ENCODE assay signal across 22 mouse cellular contexts in the genomic region with DNA sequence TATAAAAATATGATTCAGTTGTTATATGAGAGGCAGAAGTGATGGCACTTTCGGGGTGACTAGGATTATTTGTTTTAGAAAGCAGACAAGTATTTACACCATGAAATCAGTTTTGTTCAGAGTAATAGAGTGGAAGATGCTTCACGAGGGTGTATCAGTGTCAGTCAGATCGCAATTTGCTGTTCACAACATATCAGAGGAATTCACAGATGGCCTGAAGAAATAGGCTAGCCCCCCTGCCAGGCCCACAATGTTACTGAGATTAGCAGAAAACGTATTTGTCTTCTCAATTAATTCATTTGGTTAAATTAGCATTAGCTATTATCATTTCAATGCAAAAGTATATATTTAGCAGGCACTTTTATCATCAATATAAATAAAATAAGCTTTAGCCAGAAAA.
DNase-seq lines count a peak whose midpoint lies in the region; ATAC-seq and TF ChIP-seq lines count a peak whose summit lies in the region.
"Had no signal": no experiment of that assay in that cellular context is flagged by ENCODE, and none has a peak within 500 bp of the region (broad histone marks: within the 10 kb centered on the region; RNA-seq: fewer than 3 reads in every experiment).

No protein-coding gene starts in this region.

- no peaks in the 10 kb centered on the region for H3K4me1 ChIP-seq in midbrain, postnatal 0 days (ENCODE audit: insufficient read depth, low read length)
- peaks cover 3% of the 10 kb centered on the region; the same call in 1 of the 2 replicates for H3K4me1 ChIP-seq in midbrain, embryonic 16.5 days (ENCODE audit: control insufficient read depth, insufficient read depth, low read length)
- H3K4me1 ChIP-seq: embryonic facial prominence, embryonic 15.5 days; forebrain, embryonic 15.5 days; heart, embryonic 10.5 days; kidney, embryonic 15.5 days; neural tube, embryonic 12.5 days; stomach, embryonic 15.5 days had no signal

- H3K9me3 ChIP-seq in midbrain, postnatal 0 days (ENCODE audit: low read length) = no peaks in the 10 kb centered on the region
- no peaks in the 10 kb centered on the region for H3K9me3 ChIP-seq in midbrain, embryonic 16.5 days (replicated peaks; ENCODE audit: control insufficient read depth, low read length, poor library complexity, severe bottlenecking)
- H3K9me3 ChIP-seq: embryonic facial prominence, embryonic 15.5 days; forebrain, embryonic 15.5 days; heart, embryonic 10.5 days; kidney, embryonic 15.5 days; neural tube, embryonic 12.5 days; stomach, embryonic 15.5 days had no signal

- DNase-seq in midbrain, postnatal 0 days (ENCODE audit: low spot score) = peak; percentile 55
- DNase-seq in cerebellum, adult 11-12 months = peak; percentile 85
- DNase-seq in cerebellum, adult 9-11 months = peak; percentile 86
- DNase-seq in kidney, adult 11 months = no peak
- DNase-seq in kidney, adult 9 months = no peak
- no peak for DNase-seq in kidney, postnatal 14 days
- DNase-seq: adrenal gland, postnatal 10 days; gastrocnemius, postnatal 10 days; kidney, postnatal 4 days; right cerebral cortex, adult 18-20 months; thymus, postnatal 25 days had no signal

- WGBS in midbrain, postnatal 0 days = 37% methylated on average over 4 of the region's 4 CpGs
- 38% methylated on average over 4 of the region's 4 CpGs for WGBS in midbrain, embryonic 16.5 days

- no peak for TF ChIP-seq CTCF in midbrain, postnatal 0 days (IDR thresholded peaks at IDR 0.05)

- H3K9ac ChIP-seq in midbrain, postnatal 0 days (replicated peaks; ENCODE audit: low read length, poor library complexity, severe bottlenecking) = no peak overlapping the region
- no peak overlapping the region for H3K9ac ChIP-seq in midbrain, embryonic 16.5 days (ENCODE audit: low read depth, low read length)
- H3K9ac ChIP-seq: embryonic facial prominence, embryonic 15.5 days; forebrain, embryonic 15.5 days; kidney, embryonic 15.5 days; neural tube, embryonic 12.5 days; stomach, embryonic 15.5 days had no signal

- no peak overlapping the region for H3K27ac ChIP-seq in midbrain, postnatal 0 days (ENCODE audit: low read depth, low read length)
- no peak overlapping the region for H3K27ac ChIP-seq in midbrain, embryonic 16.5 days (ENCODE audit: low read length)
- H3K27ac ChIP-seq: embryonic facial prominence, embryonic 15.5 days; forebrain, embryonic 15.5 days; heart, embryonic 10.5 days; kidney, embryonic 15.5 days; macrophage; neural tube, embryonic 12.5 days; stomach, embryonic 15.5 days had no signal

- ATAC-seq in midbrain, postnatal 0 days (ENCODE audit: low FRiP score) = no peak
- no peak for ATAC-seq in midbrain, embryonic 16.5 days
- ATAC-seq: activated CD4-positive, CD25-positive, alpha-beta regulatory T cell, adult 4 months; forebrain, embryonic 15.5 days; hindbrain, embryonic 16.5 days; intestine, embryonic 16.5 days had no signal

- H3K27me3 ChIP-seq in midbrain, postnatal 0 days (ENCODE audit: insufficient read depth, low read length) = no peaks in the 10 kb centered on the region
- no peaks in the 10 kb centered on the region for H3K27me3 ChIP-seq in midbrain, embryonic 16.5 days (ENCODE audit: control insufficient read depth, insufficient read depth, low read depth, low read length)
- H3K27me3 ChIP-seq: embryonic facial prominence, embryonic 15.5 days; forebrain, embryonic 15.5 days; kidney, embryonic 15.5 days; neural tube, embryonic 12.5 days; stomach, embryonic 15.5 days had no signal

- no peak overlapping the region for H3K4me2 ChIP-seq in midbrain, postnatal 0 days (ENCODE audit: low read depth, low read length, poor library complexity, severe bottlenecking)
- H3K4me2 ChIP-seq in midbrain, embryonic 16.5 days (ENCODE audit: low read length) = no peak overlapping the region
- H3K4me2 ChIP-seq: embryonic facial prominence, embryonic 15.5 days; forebrain, embryonic 15.5 days; kidney, embryonic 15.5 days; neural tube, embryonic 12.5 days; stomach, embryonic 15.5 days had no signal

- no peak overlapping the region for H3K4me3 ChIP-seq in midbrain, postnatal 0 days (ENCODE audit: low read depth, low read length)
- H3K4me3 ChIP-seq in midbrain, embryonic 16.5 days (ENCODE audit: low read depth, low read length) = no peak overlapping the region
- H3K4me3 ChIP-seq: embryonic facial prominence, embryonic 15.5 days; forebrain, embryonic 15.5 days; heart, embryonic 10.5 days; kidney, embryonic 15.5 days; neural tube, embryonic 12.5 days; stomach, embryonic 15.5 days had no signal

- no peaks in the 10 kb centered on the region for H3K36me3 ChIP-seq in midbrain, postnatal 0 days (ENCODE audit: insufficient read depth, low read length)
- no peaks in the 10 kb centered on the region for H3K36me3 ChIP-seq in midbrain, embryonic 16.5 days (ENCODE audit: control insufficient read depth, insufficient read depth, low read length)
- H3K36me3 ChIP-seq: embryonic facial prominence, embryonic 15.5 days; forebrain, embryonic 15.5 days; heart, embryonic 10.5 days; kidney, embryonic 15.5 days; neural tube, embryonic 12.5 days; stomach, embryonic 15.5 days had no signal

Comparison
In these comparisons a context has a peak if more than half of its experiments do, and no peak if none do; other contexts are left out.
1. DNase-seq: peak in midbrain, postnatal 0 days (single experiment), cerebellum, adult 11-12 months (single experiment) and cerebellum, adult 9-11 months (single experiment); none in kidney, adult 11 months (single experiment), kidney, adult 9 months (single experiment) and kidney, postnatal 14 days (single experiment).